Mouse (Mus musculus) spleen, postnatal 4 days (tissue): ENCODE data around the gene Lipc.

Experiments used
- DNase-seq, 2 experiments: peaks; one replicate each; pipeline ENCODE4 v3.0.0; 2022; ENCODE audit warnings: low spot score in 2 of 2

Gene Lipc

DNA sequence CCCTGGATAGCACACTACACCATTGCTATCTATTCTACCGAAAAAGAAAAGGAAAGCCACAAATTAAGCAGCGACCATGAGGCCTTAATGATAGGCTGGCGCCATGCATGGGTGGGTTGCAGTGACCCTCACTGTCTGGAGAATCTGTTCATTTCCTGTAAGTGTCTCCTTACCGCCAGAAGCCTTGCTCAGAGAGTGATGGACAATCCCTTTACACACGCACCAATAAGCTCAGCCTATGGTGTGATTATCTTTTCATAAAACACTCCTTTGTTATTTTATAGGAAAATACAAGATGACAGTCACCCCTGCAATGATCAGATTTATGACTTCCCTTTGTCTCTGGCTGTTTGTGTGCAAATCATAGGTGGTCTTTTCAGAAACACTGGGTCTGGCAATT, 92.8 kb downstream of the Lipc start:
- DNase-seq: no peak

DNA sequence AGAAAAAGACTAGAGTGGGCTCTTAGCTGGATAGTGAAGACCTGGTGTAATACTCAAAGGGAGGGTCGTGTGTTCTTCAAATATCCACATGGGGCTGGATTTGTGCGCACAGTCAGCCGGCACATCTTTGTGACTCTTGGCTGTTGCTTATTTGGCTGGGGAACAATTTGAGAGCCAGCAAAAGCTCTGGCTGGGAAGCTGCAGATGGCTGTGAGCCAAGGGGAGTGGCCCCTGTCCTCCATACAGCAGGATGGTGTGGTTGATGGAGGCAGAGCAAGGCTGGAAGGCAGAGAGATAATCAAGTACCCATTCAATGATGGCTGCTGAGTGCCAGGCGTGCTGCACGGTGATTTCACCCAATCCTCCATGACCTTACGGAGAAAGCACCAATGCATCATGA, 96.2 kb downstream of the Lipc start:
- peak; percentile 68 to 77 for DNase-seq

DNA sequence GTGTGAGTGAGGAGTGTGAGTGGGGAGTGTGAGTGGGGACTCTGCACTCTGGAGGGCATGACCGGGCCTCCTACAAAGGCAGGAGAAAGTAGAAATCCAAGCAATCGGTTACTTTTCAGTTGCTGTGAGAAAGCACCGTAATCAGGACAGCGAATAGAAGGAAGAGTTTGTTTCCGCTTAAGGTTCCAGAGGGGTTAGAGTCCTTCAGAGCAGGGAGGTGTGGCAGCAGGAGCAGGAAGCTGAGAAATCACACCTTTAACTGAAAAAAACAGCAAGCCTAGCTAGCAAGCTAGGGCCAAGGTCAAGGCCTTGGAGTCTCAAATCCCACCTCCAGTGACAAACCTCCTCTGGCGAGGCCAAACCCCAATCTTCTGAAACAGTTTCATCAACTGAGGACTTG, 97.1 kb downstream of the Lipc start:
- no peak for DNase-seq

DNA sequence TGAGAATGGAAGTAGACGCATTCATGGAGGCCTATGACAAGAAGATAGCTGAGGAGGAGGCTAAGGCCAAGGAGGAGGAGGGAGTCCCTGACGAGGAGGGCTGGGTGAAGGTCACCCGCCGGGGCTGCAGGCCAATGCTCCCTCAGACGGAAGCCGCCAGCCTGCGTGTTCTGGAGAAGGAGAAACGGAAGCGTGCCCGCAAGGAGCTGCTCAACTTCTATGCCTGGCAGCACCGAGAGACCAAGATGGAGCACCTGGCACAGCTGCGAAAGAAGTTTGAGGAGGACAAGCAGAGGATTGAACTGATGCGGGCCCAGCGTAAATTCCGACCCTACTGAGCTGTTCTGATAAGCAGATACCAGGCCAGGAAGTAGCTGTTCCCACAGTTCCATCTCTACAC, 98.9 kb downstream of the Lipc start:
- DNase-seq: peak in 1 of 2 experiments; percentile 54

DNA sequence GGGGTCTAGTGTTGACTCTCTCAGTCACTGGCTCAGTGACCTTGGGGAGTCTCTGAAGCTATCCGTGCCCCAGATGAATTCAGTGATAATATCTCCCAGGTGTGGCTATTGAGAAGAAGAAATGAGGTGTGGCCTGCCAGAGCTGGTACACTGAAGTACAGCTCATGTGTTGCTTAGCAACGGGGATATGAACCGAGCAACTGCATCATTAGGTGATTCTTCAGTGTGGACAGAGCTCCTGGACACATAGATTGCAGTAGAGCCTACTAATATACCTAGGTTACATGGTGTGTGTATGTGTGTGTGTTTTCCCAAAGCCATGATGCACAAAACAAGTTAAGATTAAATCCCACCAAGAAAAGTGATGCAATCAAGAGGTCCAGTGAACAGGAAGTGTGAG, 100.5 kb downstream of the Lipc start:
- no peak for DNase-seq

DNA sequence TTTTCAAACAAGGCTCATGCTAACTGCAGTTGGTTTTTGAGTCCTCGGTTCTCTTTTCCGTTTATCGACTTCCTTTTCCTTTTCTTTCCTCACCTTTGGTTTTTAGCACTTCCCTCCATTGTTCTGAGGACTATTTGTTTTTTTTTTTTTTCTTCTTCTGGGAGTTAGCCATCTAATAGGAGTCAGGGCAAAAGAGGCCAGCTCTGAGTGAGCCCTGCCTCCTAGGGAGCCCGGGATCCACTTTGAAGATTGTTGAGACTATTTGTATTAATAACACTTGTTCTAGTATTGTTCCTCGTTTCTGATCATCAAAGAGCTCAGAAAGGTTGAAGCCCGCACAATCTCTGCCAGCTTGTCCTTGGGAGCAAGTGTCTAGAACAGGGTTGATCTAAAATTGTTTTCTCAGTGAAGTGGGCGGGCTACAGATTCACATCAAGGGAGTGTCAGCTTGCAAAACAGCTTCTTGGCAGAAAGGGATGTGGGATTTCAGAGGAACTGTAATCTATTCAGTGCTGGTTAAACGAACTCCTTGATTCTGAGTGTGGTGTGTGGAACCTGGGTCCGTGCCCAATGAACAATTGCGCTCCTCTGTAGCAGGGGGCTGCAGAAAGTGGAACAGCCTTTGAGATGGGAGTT, 103.8 kb downstream of the Lipc start:
- peak in 1 of 2 experiments; percentile 65 for DNase-seq

DNA sequence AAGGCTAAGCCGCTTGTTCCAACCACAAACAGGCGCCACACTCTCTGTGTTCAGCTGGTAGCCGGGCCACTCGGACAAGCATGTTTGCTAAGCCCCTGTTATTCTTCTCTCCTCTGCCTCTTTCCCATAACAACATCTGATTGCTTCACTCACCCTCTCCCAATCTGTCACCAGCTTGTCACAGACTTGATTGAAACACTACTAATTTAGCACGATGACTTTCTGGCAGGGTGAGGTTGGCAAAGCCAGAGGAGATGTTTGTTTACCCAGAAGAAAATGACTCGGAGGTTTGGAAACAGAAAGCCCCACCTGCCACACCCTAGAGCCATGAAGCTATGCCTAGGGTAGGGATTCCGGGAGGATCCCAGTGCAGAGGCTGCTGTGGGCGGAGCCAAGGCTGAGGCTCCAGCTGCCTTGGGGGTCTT, 104.4 kb downstream of the Lipc start:
- DNase-seq: peak; percentile 46 to 75

DNA sequence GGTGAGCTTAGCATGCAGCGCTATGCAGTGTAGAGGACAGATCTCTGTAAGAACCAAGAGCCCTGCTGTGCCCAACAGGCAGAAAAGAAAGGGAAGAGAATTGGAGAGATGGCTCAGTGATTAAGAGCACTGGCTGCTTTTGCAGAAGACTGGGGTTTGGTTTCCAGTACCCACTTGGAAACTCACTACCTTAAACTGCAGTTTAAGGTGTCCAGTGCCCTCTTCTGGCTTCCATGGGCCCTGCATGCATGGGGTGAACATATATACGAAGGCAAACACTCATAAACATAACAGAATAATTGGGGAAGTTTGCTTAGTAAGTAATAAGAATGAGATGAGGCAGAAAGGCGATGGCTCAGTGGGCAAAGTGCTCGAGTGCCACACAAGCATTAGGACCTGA, 108.8 kb downstream of the Lipc start:
- no peak for DNase-seq

DNA sequence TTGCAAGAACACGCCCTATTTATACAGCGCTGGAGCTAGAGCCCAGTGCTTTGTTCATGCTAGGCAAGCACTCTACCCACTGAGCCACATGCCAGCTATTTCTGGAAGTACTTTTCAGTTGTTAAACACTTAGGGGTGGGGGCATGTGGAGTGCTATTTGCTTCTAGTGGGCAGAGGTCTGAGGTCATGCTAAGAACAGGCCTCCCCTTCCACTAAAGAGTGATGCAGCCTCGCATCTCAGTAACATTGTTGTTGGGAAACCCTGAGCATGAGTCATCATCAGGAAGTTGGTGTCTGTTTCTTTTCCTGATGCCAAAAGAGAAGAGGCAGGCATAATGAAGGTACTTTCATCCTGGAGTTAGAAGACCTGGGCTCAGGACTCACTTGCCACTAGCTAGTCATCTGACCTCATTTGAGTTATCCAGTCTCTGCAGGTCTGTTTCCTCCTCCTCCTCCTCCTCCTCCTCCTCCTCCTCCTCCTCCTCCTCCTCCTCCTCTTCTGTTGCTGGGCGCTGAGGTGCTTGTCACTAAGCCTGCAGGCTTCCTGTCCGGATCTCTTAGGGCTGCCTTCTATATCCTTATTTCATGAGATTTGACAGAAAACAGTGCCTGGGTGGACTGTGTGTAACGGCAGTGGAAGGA, 109.6 kb downstream of the Lipc start:
- DNase-seq: no peak

DNA sequence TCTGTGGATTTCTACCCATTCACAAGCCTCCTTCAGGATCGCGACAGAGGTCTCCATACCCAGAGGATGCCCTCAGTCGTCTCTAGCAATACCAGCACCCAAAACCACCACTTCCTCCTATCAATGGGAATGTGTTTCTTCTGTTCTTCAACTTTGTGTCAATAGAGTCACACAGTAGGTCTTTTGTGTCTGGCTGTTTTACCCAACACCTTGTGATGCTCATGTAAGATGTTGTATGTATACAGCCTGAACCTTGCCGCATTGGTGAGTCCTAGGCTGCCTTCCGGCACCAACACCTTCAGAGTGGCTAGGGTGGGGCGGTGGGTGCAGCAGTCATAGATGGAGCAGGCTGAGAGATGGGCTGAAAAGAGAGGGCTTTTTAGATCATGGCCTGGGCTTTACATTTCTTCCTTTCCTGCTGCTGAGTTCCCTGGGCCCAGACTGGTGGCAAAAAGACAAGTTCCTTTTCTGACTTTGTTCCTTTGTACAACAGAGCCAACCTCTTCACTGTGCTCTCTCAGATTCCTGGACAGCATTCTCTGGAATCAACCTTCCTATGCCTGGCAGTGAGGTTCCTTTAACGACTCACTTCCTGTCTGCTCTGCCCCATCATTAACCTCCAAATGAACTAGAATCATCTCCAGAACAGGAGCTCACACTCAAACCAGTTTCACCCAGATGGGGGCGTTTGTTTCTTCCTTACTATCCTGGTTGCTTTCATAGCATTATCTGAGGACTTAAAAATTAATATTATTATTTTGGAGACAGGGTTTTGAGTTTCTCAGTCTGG, 110.4 kb downstream of the Lipc start:
- no peak for DNase-seq

DNA sequence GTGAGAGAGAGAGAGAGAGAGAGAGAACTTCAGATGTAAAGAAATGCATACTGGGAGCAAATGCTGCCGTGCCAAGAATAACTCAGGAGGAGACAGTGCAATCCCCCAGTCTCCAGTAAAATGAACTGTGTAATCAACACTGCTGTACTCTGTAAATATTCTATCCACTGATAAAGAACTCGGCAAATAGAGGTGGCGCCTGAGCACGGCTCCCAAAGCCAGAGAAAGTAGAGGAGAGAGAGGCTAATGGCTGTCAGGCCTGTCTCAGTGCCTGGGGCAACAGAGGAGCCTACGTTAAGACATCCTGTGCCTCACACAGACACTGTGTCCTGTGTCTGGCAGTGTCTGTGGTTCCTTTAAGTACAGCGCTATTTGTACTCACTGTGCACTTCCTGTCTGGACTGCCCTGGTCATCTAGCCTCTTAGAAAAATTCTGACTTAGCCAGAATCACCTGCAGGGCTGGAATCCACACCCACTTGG, 111.1 kb downstream of the Lipc start:
- no peak for DNase-seq

DNA sequence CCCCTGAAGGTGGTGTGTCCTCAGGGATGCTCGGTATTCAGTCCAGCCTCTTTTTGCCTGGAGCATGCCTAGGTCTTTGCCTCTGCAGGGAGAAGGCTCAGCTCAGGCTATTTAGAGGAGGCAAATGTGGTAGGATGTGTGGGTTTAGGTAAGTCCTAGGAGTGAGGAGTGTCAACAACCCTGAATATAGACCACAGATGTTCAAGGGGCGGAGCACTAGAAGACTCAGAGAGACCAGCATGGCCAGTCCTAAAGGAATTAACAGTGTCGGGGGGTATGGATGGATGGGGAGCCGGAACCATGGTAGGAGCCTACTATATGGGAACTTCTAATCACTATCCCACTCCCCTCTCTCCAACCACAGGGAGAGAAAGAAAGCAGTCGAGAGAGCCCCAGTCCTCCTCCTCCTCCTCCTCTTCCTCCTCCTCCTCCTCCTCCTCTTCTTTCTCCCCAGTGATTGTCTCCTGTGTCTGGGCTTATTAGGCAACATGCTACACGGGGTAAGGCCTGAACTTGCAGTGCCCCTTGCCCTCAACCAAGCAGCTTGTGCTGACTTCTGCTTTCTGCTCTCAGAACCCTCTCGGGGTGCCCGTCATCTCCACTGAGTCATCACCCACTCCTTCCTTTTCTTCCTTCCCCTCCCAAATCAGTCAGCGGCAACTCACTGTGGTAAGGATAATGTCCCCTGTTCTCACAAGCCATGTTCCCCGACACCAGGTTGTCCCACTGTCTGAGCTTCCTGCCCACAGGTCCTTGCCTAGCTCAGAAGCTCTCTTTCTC, 113.7 kb downstream of the Lipc start:
- DNase-seq: peak; percentile 53 to 78

DNA sequence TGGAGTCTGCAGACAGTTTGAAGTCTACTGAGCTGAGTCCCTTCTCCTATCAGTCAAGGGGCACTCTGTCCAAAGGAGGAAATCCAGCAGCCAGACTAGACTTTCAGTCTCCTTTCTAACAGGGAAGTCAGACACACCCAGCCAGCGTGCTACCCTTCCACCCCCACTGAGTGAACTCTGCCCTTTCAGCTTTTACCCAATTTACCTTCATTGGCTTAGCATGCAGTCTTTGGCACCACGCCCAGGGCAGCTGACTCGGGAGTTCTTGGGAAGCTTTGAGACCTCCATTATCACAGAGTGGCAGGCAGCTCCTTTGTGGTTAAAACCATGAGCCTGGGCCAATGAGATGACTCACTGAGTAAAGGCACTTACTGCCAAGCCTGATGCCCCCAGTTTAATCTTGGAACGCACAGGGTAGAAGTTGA, 117.3 kb downstream of the Lipc start:
- peak; percentile 98 to 99 for DNase-seq

DNA sequence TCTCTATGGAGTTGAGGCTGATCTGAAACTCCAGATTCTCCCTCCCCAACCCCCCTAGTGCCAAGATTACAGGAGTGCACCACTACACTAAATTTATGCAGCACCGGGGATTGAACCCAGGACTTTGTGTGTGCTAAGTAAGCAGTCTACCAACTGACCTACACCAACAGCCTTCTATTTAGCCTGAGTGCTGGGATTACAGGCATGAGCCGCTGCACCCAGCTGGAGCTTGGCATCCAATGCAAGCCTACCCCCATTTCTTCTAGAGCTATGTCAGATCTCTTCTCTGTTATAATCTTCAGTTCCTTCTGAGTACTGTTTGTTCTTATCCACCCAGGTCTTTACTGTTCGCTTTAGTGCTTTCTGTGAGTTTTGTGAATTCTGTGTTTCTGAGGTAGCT, 117.8 kb downstream of the Lipc start:
- no peak for DNase-seq

DNA sequence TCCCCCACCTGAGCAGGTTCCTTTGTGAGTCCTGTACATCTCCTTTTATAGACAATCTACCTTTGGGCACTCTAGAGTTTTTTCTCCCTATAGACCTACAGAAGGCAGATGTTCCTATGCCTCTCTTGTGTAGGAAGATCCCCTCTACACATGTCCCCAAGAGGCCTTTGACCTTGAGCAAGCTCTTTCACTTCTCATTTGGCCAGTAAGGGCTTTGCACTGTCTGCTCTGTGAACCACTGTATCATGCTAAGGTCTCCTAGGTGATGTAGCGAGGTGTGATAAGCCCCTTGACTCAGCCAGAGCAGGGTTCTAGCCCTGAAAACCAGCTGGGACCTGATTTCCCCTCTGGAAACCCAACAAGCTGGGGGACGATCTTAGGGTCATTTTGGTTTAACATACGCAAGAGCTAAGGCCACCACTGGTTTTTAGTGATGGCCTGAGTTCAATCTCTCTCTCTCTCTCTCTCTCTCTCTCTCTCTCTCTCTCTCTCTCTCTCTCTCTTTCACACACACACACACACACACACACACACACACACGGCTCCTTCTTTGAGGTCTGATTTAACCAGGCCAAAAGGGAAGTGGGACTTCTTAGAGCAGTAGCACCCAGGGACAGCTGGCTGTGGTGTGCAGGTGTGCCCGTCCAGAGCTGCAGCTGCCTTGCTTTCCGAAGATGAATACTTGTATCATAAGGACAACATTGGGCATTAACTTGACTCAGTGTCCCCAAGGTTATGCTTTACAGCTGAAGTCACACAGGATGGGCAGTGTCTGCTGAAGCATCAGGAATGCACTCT, 118.7 kb downstream of the Lipc start:
- DNase-seq: peak; percentile 44 to 75

DNA sequence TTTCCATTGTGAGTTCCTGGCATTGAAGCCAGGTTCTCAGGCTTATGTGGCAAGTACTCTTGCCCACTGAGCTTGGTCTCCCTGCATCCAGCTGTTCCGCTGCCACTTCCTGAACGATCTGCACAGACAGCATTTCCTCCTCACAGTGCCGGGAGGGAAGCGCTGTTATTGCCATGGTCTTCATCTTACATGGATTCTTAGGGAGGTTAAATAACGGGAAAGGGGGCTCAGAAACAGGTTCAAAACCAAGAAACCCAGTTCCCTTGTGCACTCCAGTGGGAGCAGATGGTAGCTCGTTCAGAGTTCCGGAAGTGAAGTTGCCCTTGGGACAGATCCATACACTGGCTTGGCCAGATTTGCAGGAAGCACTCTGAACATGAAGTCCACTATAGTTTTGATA, 119.8 kb downstream of the Lipc start:
- DNase-seq: no peak

DNA sequence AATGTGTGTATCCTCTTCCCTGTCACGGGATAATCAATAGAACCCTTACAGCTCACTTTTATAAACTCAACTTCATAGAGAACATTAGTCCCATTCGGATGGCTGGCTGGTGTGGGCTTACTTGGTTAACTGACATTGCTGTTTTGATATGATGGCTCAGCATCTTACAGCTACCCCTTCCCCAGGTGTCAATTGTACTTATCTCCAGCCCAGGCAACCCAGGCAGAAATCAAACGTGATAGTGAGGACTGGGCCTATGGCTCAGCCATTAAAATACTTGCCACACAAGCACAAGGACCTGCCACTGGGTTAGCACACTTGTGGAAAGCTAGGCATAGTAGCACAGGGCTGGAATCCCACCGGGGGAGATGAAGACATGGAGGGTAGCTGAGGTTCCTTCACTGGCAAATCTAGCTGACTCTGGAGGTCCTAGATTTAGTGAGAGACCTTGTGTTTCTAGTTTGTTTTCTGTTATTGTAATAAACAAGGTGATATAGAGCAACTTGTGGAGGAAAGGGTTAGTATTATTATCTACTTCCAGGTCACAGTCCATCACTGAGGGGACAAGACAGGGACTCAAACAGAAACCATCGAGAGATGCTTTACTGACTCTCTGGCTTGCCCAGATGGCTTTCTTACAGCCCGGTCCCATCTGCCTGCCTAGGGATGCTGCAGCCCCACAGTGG, 121.0 kb downstream of the Lipc start:
- no peak for DNase-seq

DNA sequence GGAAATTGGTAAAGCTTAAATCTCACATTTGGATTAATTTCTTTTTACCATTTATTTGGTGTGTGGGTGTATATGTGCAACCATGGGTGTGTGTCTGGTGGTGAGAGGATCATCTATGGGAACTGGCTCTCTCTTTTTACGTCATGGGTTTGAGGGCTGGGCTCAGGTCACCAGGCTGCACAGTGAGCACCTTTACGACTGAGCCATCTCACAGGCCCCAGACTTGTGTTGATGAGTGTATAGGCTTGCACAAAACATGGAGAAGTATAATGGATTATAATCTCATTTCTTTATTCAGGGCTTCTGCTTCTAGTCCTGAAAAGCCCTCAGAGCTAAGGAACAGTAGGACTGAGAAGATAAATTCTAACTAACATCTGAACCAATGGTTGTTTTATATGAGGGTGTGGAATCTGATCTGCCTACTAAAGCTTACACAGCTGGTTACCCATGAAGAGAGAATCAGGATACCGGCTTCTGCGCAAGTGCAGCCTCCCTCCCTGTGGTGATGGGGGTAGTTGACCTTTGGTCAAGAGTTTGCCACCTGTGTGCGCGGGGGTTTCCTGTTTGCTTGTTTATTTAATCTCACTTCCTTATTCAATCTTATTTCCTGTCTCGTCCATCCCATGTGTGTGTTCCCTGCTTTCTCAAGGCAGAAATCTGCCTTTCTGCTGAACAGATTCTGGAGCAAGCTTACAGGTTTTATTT, 122.1 kb downstream of the Lipc start:
- DNase-seq: no peak

DNA sequence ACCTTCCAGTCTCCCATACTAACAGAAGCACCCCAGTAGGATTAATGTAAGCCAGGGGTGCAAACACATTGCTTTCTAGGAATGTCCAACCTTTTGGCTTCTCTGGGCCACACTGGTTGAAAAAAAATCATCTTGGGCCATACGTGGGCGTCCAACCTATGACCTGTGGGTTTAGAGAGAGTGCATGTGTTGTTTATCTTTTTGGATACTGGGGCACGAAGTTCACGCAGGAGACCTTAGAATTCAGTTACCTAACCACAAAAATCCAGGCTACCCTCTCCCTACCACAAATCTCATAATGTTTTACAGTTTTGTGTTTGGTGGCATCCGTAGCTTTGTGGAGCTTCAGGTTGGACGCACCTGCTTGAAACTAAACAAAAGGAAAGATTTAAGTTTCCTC, 124.1 kb downstream of the Lipc start:
- no peak for DNase-seq

DNA sequence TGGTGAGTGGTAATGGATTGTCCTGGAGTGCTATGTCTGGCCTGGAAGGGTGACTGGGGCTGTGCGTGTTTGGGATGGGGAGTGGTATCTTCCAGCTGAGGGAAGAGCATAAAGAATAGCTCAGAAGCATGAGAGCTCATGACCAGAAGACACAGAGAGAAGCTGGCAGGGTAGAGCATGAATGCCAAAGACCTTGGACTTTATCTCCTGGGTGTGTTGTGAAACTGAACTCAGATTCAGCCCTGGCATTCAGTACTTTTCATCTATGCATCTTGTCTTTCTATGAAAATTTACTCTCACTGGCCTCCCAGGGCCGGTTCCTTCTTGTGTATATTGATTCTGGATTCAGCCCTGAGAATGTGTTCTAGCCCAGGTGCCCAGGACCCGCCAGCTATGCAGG, 127.9 kb downstream of the Lipc start:
- DNase-seq: no peak
